Mouse (Mus musculus): Measurements from ENCODE around the gene Itgb8.

The Itgb8 gene

DNA sequence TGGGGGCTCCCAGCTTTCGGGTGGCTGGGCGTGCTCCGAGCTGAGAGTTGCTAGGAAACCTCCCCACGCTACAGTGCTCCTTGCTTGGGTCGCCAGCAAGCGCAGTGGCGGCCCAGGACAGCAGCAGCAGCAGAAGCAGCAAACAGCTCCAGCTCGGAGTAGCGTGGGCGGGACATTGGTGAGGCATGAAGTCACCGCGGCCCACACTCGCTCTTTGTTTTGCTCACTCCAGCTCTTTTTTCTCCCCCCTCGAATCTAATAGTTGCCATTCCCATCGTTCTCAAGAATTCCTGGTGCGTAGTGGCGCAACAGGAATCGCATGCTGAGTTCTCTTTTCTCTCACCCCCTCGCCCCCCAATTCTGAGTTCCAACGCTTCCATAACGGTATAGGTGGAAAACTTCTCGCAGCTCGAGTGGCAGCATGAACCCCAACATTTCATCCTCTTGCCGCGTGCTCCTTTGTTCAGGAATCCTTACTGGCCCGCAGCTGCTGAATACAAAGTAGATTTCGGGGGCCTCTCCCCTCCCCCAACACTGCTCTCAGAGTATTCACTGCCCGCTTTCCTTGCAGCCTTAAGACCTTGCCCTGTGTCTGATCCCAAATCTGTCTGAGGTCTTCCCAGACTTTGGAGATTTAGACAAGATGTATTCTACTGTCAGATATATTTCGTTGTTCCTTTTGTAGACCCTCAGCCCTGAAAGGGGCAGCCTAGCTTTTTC, at the start of gene Itgb8:
Gene Itgb8, minus strand, starts transcription at position 107 of the 720 bp plus-strand sequence.
- DNase-seq (ENCODE audit: low read depth, low spot score), result peak; percentile 69

- no peak for DNase-seq (ENCODE audit: low read depth, low spot score)
These were observed 37.7 kb upstream of the Itgb8 start for GRCm38 (mm10) chr12:119276282-119276681.

- DNase-seq (ENCODE audit: low read depth, low spot score), result no peak
These were observed 35.0 kb upstream of the Itgb8 start for GRCm38 (mm10) chr12:119273605-119274004.

- no peak for DNase-seq (ENCODE audit: low read depth, low spot score)
These were observed 33.4 kb upstream of the Itgb8 start for GRCm38 (mm10) chr12:119271964-119272363.

DNA sequence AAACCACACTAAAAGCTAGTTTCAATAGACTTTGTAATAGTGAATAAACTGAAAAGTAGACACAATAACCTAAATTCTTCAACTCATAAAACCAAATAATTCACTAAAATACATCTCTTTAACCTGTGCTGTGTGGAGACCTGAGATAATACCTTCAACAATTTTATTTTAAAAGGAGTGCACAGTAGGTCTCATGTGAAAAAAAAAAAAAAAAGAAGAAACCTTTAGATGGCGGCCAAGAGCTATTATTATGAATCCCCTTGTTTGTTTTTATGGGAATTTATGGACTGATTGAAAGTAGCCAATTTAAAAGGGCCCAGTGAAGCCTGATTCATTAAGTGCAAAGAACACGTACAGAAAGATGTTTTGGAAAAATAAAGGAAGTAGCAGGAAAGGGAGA, 31.4 kb upstream of the Itgb8 start:
- no peak for DNase-seq (ENCODE audit: low read depth, low spot score)

GRCm38 (mm10) chr12:119268723-119269122, 30.1 kb upstream of the Itgb8 start:
- no peak for DNase-seq (ENCODE audit: low read depth, low spot score)

DNA sequence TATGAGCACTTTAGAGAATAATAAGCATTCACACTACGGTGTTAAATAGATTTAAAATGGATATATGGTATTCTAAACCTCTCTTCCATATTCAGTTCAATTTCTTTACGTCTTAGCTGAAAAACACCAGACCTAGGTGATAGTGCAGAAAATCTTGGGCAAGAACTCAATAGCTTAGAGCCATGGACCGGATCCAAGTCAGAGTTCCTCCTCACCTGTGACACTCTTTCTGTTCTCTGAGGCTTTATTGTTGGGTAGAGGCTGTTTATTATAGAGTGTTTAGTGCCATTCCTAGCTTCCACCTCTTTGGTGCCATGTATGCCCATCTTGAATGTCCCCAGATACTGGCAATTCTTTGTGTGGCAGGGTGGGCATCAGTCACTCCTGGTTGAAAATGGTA, 25.9 kb upstream of the Itgb8 start:
- DNase-seq (ENCODE audit: low read depth, low spot score), result no peak

- peak; percentile 39 for DNase-seq (ENCODE audit: low read depth, low spot score)
These were observed 10.0 kb upstream of the Itgb8 start for GRCm38 (mm10) chr12:119248581-119248980.

DNA sequence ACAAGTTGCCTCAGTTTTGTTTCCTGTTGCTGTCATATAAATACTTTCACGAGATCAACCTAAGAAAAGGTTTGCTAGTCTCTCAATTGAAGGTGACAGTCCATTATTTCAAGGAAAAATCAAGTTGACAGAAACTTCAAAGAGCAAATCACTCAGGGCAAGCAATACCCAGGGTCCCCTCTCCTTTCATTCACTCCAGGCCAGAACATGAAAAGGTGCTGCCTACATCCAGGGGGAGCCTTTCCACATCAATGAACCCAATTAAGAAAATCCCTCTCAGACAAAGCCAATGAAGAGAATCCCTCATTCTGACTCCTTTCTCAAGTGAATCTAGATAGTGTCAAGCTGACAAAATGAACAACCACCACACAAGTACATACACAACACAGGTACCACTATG, 2.5 kb upstream of the Itgb8 start:
- no peak for DNase-seq (ENCODE audit: low read depth, low spot score)

- no peak for DNase-seq (ENCODE audit: low read depth, low spot score)
These were observed 494 bp downstream of the Itgb8 start for GRCm38 (mm10) chr12:119237921-119238695.

DNA sequence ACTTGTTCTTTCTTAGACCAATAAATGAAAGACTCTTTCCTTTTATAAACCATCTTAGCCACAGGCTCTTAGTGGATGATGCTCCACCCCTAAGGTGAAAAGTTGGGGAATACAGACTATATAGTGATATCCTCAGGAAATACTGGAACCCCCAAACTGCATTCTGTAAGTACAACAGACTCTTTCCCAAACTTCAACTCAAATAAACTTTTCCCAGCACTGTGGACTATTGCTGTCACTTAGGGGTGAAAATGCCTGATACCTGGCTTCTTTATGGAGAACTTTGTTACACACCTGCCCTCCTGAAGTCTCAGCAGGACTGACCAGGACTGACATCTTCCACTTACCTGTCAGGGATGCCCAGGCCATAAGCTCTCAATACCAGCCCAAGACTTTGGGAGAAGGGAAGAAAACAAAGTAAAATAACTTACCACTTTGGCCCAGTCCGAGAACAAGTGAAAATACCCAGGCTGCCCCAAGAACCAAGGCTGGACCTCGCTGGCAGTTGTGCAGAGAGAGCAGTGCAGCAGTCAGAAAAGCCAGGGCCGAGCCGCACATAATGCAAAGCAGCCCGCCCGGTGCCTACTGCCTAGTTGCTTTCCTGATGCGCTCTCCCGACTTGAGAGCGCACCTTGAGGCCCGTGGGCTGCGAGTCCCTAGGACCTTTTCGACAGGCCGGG, 1.2 kb downstream of the Itgb8 start:
- no peak for DNase-seq (ENCODE audit: low read depth, low spot score)

DNA sequence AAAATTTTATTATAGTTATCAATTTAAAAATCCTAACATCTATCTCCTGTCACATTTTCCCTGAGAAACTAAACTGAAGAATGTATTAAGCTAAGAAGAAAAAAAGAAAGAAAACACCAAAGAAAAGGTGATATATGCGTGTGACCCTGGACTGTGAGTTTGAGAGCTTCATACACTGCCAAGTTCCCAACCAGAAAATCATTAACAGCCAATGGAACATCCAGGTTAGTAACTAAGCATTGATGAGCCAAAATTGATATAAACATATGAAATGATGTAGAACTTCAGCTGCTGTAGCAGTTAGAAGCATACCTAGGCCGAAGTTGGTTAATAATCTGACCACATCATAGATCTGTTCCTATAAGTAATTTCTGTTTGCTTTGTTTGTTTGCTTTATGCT, 6.8 kb downstream of the Itgb8 start:
- no peak for DNase-seq (ENCODE audit: low read depth, low spot score)

GRCm38 (mm10) chr12:119230444-119230843, 8.2 kb downstream of the Itgb8 start:
- DNase-seq (ENCODE audit: low read depth, low spot score), result peak; percentile 39

- no peak for DNase-seq (ENCODE audit: low read depth, low spot score)
These were observed 9.0 kb downstream of the Itgb8 start for GRCm38 (mm10) chr12:119229601-119230000.

DNA sequence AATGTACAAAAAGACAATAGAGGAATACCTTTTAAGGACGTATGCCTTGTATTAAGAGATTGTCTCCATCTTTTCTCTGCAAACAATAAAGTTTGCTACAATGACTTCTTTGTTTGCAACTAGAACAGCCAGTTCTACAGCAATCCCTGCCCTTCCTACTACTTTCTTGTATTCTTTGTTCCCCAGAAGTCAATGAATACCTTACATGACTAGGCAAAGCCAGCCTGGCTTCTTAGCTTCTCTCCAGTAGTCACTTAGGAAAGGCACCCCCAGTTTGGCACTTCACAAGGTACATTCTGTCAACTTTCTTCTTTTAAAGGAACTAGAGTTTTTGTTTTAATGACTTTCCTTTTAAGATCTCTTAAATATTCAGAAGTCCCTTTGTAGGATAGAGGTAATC, 10.7 kb downstream of the Itgb8 start:
- no peak for DNase-seq (ENCODE audit: low read depth, low spot score)

- DNase-seq (ENCODE audit: low read depth, low spot score), result no peak
These were observed 13.9 kb downstream of the Itgb8 start for GRCm38 (mm10) chr12:119224699-119225098.

- DNase-seq (ENCODE audit: low read depth, low spot score), result no peak
These were observed 19.2 kb downstream of the Itgb8 start for GRCm38 (mm10) chr12:119219409-119219808.

- peak; percentile 56 for DNase-seq (ENCODE audit: low read depth, low spot score)
These were observed 20.8 kb downstream of the Itgb8 start for GRCm38 (mm10) chr12:119217700-119218265.

DNA sequence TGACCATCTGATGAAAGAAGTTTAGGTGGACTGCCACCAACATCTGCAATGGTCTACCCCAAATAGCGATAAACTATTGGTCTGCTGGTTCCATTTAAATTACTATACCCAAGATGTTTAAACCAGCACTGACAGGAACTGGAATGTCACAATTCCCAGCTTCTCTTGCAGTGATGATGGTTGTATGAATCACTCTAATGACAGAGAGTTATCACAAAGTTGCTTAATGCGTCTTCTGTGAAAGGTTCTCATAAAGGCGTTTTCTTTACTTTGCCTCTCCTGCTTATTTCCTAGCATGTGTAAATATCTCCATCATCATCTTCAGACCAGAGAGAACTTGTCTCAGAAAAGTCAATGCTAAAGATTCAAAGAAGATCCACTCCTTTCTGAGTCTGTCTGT, 23.4 kb downstream of the Itgb8 start:
- DNase-seq (ENCODE audit: low read depth, low spot score), result peak; percentile 25

DNA sequence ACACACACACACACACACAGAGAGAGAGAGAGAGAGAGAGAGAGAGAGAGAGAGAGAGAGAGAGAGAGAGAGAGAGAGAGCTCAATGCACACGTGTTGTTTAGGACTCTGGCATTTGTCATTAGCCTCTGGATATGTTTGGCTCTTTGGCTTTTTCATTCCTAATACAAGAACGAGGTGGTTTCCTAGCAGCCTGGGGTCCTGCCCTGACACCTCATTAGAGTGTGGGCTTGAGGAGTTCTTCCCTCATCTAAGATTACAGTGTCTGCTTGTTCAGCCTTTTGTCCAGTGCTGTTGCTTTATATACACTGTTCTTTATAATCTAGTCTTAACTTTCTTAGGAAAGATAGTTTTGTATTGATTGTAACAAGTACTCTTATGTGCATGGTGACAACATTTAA, 27.1 kb downstream of the Itgb8 start:
- DNase-seq (ENCODE audit: low read depth, low spot score), result no peak

- no peak for DNase-seq (ENCODE audit: low read depth, low spot score)
These were observed 28.0 kb downstream of the Itgb8 start for GRCm38 (mm10) chr12:119210590-119210989.

GRCm38 (mm10) chr12:119210073-119210425, 28.6 kb downstream of the Itgb8 start:
- no peak for DNase-seq (ENCODE audit: low read depth, low spot score)

Measured in 3T3-L1 (cell line).